8 mouse cellular contexts compared by ENCODE assay signal in genomic region chr6:114920523-114921445, GRCm38 (mm10). TPM values are rescaled to one million over a fixed set of nuclear protein-coding genes. Genes with fewer than 3 reads are reported as not detected.
DNase-seq lines count a peak whose midpoint lies in the region; ATAC-seq and TF ChIP-seq lines count a peak whose summit lies in the region.

No protein-coding gene starts in this region.

- no peak for TF ChIP-seq CTCF in cerebellum, adult 2 months (IDR thresholded peaks at IDR 0.05; ENCODE audit: borderline replicate concordance, insufficient read depth, low read depth, low read length)
- no peak for TF ChIP-seq CTCF in heart, postnatal 0 days (IDR thresholded peaks at IDR 0.05; ENCODE audit: low read depth)
- TF ChIP-seq CTCF in stomach, postnatal 0 days (IDR thresholded peaks at IDR 0.05; ENCODE audit: low read depth), result no peak; the same call in 1 of the 2 replicates

- H3K36me3 ChIP-seq in embryonic facial prominence, embryonic 12.5 days, result no peaks in the 10 kb centered on the region
- H3K36me3 ChIP-seq in heart, postnatal 0 days (replicated peaks; ENCODE audit: control insufficient read depth, insufficient read depth, low read length), result no peaks in the 10 kb centered on the region
- H3K36me3 ChIP-seq in stomach, postnatal 0 days (ENCODE audit: control insufficient read depth, insufficient read depth, low read length), result no peaks in the 10 kb centered on the region

- TF ChIP-seq POLR2A in cerebellum, adult 2 months (IDR thresholded peaks at IDR 0.05; ENCODE audit: borderline replicate concordance, insufficient read depth, low read length), result no peak

- 62% methylated on average over 17 of the region's 17 CpGs for WGBS in cerebellum, adult 2 months
- WGBS in embryonic facial prominence, embryonic 12.5 days, result 2% methylated on average over 17 of the region's 17 CpGs
- under 1% methylated on average over 17 of the region's 17 CpGs for WGBS in heart, postnatal 0 days
- 4% methylated on average over 17 of the region's 17 CpGs for WGBS in stomach, postnatal 0 days

- peak overlapping the region; percentile 91 for H3K9ac ChIP-seq in embryonic facial prominence, embryonic 12.5 days
- peak overlapping the region; percentile 79 for H3K9ac ChIP-seq in heart, postnatal 0 days (replicated peaks; ENCODE audit: low read depth, low read length)
- H3K9ac ChIP-seq in stomach, postnatal 0 days (ENCODE audit: low read length), result peak overlapping the region; percentile 78

- no peak for TF ChIP-seq EP300 in heart, postnatal 0 days (IDR thresholded peaks at IDR 0.05; ENCODE audit: low read depth)
- TF ChIP-seq EP300 in stomach, postnatal 0 days (optimal IDR thresholded peaks at IDR 0.05), result no peak

- H3K27ac ChIP-seq in cerebellum, adult 2 months (ENCODE audit: insufficient read depth, low read length), result peak overlapping the region; percentile 23; the same call in 1 of the 2 replicates
- peak overlapping the region; percentile 86 for H3K27ac ChIP-seq in embryonic facial prominence, embryonic 12.5 days
- H3K27ac ChIP-seq in heart, postnatal 0 days (ENCODE audit: low read depth), result peak overlapping the region; percentile 93
- H3K27ac ChIP-seq in stomach, postnatal 0 days (replicated peaks), result peak overlapping the region; percentile 84

- no peaks in the 10 kb centered on the region; the same call in 1 of the 2 replicates for H3K4me1 ChIP-seq in cerebellum, adult 2 months (ENCODE audit: control insufficient read depth, insufficient read depth, low read length)
- peaks cover 39% of the 10 kb centered on the region for H3K4me1 ChIP-seq in embryonic facial prominence, embryonic 12.5 days
- H3K4me1 ChIP-seq in heart, postnatal 0 days (ENCODE audit: control insufficient read depth, insufficient read depth), result peaks cover 39% of the 10 kb centered on the region
- peaks cover 17% of the 10 kb centered on the region for H3K4me1 ChIP-seq in stomach, postnatal 0 days (replicated peaks; ENCODE audit: control insufficient read depth, insufficient read depth)

- H3K4me2 ChIP-seq in embryonic facial prominence, embryonic 12.5 days (replicated peaks), result peak overlapping the region; percentile 76
- H3K4me2 ChIP-seq in heart, postnatal 0 days (ENCODE audit: low read depth, low read length), result peak overlapping the region; percentile 78
- peak overlapping the region; percentile 66 for H3K4me2 ChIP-seq in stomach, postnatal 0 days (replicated peaks; ENCODE audit: low read depth)

- H3K9me3 ChIP-seq in embryonic facial prominence, embryonic 12.5 days, result no peaks in the 10 kb centered on the region
- no peaks in the 10 kb centered on the region for H3K9me3 ChIP-seq in heart, postnatal 0 days (replicated peaks; ENCODE audit: control insufficient read depth, low read length)
- no peaks in the 10 kb centered on the region for H3K9me3 ChIP-seq in stomach, postnatal 0 days (ENCODE audit: control insufficient read depth, low read length)

- peak overlapping the region; percentile 35 for H3K4me3 ChIP-seq in cerebellum, adult 2 months (replicated peaks; ENCODE audit: insufficient read depth, low read depth, low read length)
- peak overlapping the region; percentile 75 for H3K4me3 ChIP-seq in embryonic facial prominence, embryonic 12.5 days
- peak overlapping the region; percentile 89 for H3K4me3 ChIP-seq in heart, postnatal 0 days (ENCODE audit: low read depth, low read length)
- peak overlapping the region; percentile 46 for H3K4me3 ChIP-seq in stomach, postnatal 0 days (ENCODE audit: low read depth, low read length)

- H3K27me3 ChIP-seq in cerebellum, adult 2 months (ENCODE audit: control insufficient read depth, insufficient read depth, low read length), result no peaks in the 10 kb centered on the region
- no peaks in the 10 kb centered on the region for H3K27me3 ChIP-seq in embryonic facial prominence, embryonic 12.5 days
- no peaks in the 10 kb centered on the region for H3K27me3 ChIP-seq in heart, postnatal 0 days (ENCODE audit: control insufficient read depth, insufficient read depth, low read length)
- H3K27me3 ChIP-seq in stomach, postnatal 0 days (ENCODE audit: control insufficient read depth, insufficient read depth, low read length), result no peaks in the 10 kb centered on the region

- DNase-seq in cerebellum, adult 2 months, result no peak
- no peak for DNase-seq in cerebellum, postnatal 25 days
- DNase-seq in heart, postnatal 0 days (ENCODE audit: low spot score), result peak; percentile 41
- peak; percentile 58 to 67 for DNase-seq in kidney, postnatal 36 days
- DNase-seq in stomach, postnatal 0 days (ENCODE audit: low spot score), result peak; percentile 55
- DNase-seq in testis, postnatal 10 days (ENCODE audit: low spot score), result no peak

- ATAC-seq in embryonic facial prominence, embryonic 12.5 days (ENCODE audit: insufficient number of reproducible peaks, insufficient read depth, low FRiP score, low TSS enrichment), result no peak
- ATAC-seq in heart, postnatal 0 days (ENCODE audit: insufficient read depth, low read depth), result 0 out of 2 replicates have a peak, but pooled peaks have one; percentile 27
- peak; percentile 34 for ATAC-seq in megakaryocyte progenitor cell, adult 5-6 weeks (replicated peaks; ENCODE audit: poor library complexity)
- no peak for ATAC-seq in stomach, postnatal 0 days (ENCODE audit: low FRiP score, low TSS enrichment)

RNA-seq across cellular contexts. Expression of gene Vgll4, which starts 49.0 kb away (rescaled TPM):
- 22.3 and 23.9 TPM in 2 replicates for polyA plus RNA-seq in cerebellum, adult 2 months (2012; rRNA removed)
- polyA plus RNA-seq in embryonic facial prominence, embryonic 12.5 days (2016; fragmentation: Nextera tagmentation; extraction: Ambion mirVana), result 135 and 136 TPM in 2 replicates
- 50.9 and 52.2 TPM in 2 replicates for total RNA-seq in heart, postnatal 0 days (2014; rRNA removed; ENCODE audit: low replicate concordance)
- polyA plus RNA-seq in heart, postnatal 0 days (2015; fragmentation: Nextera tagmentation; extraction: Ambion mirVana), result 38.8 and 41.5 TPM in 2 replicates
- total RNA-seq in megakaryocyte progenitor cell, adult 5-6 weeks (2015), result 11.8 and 14.0 TPM in 2 replicates
- 23.1 and 28.5 TPM in 2 replicates for total RNA-seq in megakaryocyte progenitor cell, adult 5-6 weeks (2017)
- 38.5 and 42.1 TPM in 2 replicates for polyA plus RNA-seq in stomach, postnatal 0 days (2015; fragmentation: Nextera tagmentation; extraction: Ambion mirVana)

Comparison
In these comparisons a context has a peak if more than half of its experiments do, and no peak if none do; other contexts are left out.
1. DNase-seq: peak in heart, postnatal 0 days (single experiment), kidney, postnatal 36 days (2 of 2) and stomach, postnatal 0 days (single experiment); none in cerebellum, adult 2 months (0 of 2), cerebellum, postnatal 25 days (0 of 2) and testis, postnatal 10 days (single experiment).
2. H3K27ac ChIP-seq: peak in every context shown above with its lines; median percentile 93 in heart, postnatal 0 days; 86 in embryonic facial prominence, embryonic 12.5 days; 84 in stomach, postnatal 0 days; 23 in cerebellum, adult 2 months.
3. H3K4me3 ChIP-seq: peak in every context shown above with its lines; median percentile 89 in heart, postnatal 0 days; 75 in embryonic facial prominence, embryonic 12.5 days; 46 in stomach, postnatal 0 days; 35 in cerebellum, adult 2 months.
4. ATAC-seq: peak in heart, postnatal 0 days (single experiment) and megakaryocyte progenitor cell, adult 5-6 weeks (single experiment); none in embryonic facial prominence, embryonic 12.5 days (single experiment) and stomach, postnatal 0 days (single experiment).
5. Peak in every context shown above with its lines, with median percentiles within 50 percentile points of each other: H3K4me2 ChIP-seq and H3K9ac ChIP-seq.